Mouse (Mus musculus): ENCODE data around the gene Gstp3.

- TF ChIP-seq CTCF (IDR thresholded peaks at IDR 0.05; ENCODE audit: control insufficient read depth, insufficient read depth, insufficient read length) (no peak), CEBPB (IDR thresholded peaks at IDR 0.05; ENCODE audit: low read depth) (no peak), MAX (IDR thresholded peaks at IDR 0.05) (no peak), USF1 (IDR thresholded peaks at IDR 0.05; ENCODE audit: low read depth) (no peak)
These were observed 1.6 kb upstream of the Gstp3 start for GRCm38 (mm10) chr19:4060899-4061465.

Data from C2C12 (cell line).